Mouse (Mus musculus): ENCODE data around the gene Cadps2. TPM values are rescaled to one million over a fixed set of nuclear protein-coding genes. Genes with fewer than 3 reads are reported as not detected.

Gene Cadps2
- 3.3 and 3.4 TPM in 2 replicates for polyA plus RNA-seq (2015; fragmentation: Nextera tagmentation; extraction: Ambion mirVana)

- Histone ChIP-seq H3K27me3 (ENCODE audit: control insufficient read depth, insufficient read depth, low read length) (peaks cover 8% of the 10 kb centered on the region), H3K27ac (ENCODE audit: low read length) (peak within 1 kb of the TSS; percentile 15; the same call in 1 of the 2 replicates)
These were observed at the start of gene Cadps2 for GRCm38 (mm10) chr6:23839009-23839811. Gene Cadps2, minus strand, starts transcription at chr6:23839421.

GRCm38 (mm10) chr6:23886418-23886817 is 47.2 kb upstream of the Cadps2 start:
- ATAC-seq (ENCODE audit: insufficient read depth, low FRiP score), result no peak; the same call in 1 of the 2 replicates
- Histone ChIP-seq H3K9ac (ENCODE audit: low read length) (no peak overlapping the region), H3K9me3 (replicated peaks; ENCODE audit: control insufficient read depth, low read length) (no peaks in the 10 kb centered on the region), H3K27me3 (ENCODE audit: control insufficient read depth, insufficient read depth, low read length) (no peaks in the 10 kb centered on the region), H3K4me3 (replicated peaks; ENCODE audit: low read length) (no peak overlapping the region), H3K27ac (ENCODE audit: low read length) (no peak overlapping the region), H3K36me3 (ENCODE audit: control insufficient read depth, insufficient read depth, low read length) (no peaks in the 10 kb centered on the region), H3K4me1 (ENCODE audit: control insufficient read depth, insufficient read depth, low read length) (no peaks in the 10 kb centered on the region), H3K4me2 (ENCODE audit: low read depth, low read length) (no peak overlapping the region)
- WGBS, result 11% methylated on average over 6 of the region's 6 CpGs

More at GRCm38 (mm10) chr6:23839009-23839811, at the start of gene Cadps2:
- no peaks in the 10 kb centered on the region for H3K9me3 ChIP-seq (replicated peaks; ENCODE audit: control insufficient read depth, low read length)
- under 1% methylated on average over 106 of the region's 114 CpGs for whole genome bisulfite sequencing
- peak within 1 kb of the TSS; percentile 83 for H3K9ac ChIP-seq (ENCODE audit: low read length)
- H3K36me3 ChIP-seq (ENCODE audit: control insufficient read depth, insufficient read depth, low read length), result no peaks in the 10 kb centered on the region
- peak within 1 kb of the TSS; percentile 83 for H3K4me2 ChIP-seq (ENCODE audit: low read depth, low read length)
- ATAC-seq (ENCODE audit: insufficient read depth, low FRiP score), result peak; percentile 87
- H3K4me3 ChIP-seq (replicated peaks; ENCODE audit: low read length), result peak within 1 kb of the TSS; percentile 74
- H3K4me1 ChIP-seq (ENCODE audit: control insufficient read depth, insufficient read depth, low read length), result peaks cover 3% of the 10 kb centered on the region; the same call in 1 of the 2 replicates

DNA sequence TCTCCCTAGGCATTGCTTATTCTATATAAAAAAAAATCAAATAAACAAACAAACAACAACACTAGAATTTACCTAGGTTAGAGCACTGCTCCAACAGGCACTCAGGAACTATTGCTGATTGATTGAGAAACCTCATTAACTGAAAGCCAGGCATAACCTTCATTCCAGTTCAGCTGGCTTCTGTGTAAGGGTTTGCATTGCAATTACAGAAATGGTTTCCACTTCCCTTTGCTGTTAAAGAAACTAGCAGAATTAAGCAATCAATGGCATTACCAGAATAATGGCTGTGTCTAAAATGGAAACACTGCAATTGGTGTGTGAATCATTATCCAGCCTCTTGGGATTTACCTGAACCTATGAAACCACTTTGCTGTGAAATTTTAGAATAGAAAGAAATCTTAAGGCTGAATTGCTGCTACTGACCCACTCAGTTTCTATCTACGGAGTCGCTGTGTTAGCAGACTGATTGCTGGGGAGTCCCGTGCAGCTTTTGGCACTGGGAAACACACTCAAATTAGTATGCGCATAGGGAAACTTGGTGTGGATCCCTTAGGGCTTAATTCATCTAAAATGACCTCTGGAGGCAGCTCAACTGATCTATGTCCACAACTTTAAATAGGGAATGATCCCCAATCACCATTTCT is 37.7 kb upstream of the Cadps2 start:
- Histone ChIP-seq H3K9ac (ENCODE audit: low read length) (no peak overlapping the region), H3K4me1 (ENCODE audit: control insufficient read depth, insufficient read depth, low read length) (no peaks in the 10 kb centered on the region), H3K27ac (ENCODE audit: low read length) (no peak overlapping the region), H3K27me3 (ENCODE audit: control insufficient read depth, insufficient read depth, low read length) (no peaks in the 10 kb centered on the region), H3K36me3 (ENCODE audit: control insufficient read depth, insufficient read depth, low read length) (no peaks in the 10 kb centered on the region), H3K4me2 (ENCODE audit: low read depth, low read length) (no peak overlapping the region), H3K9me3 (replicated peaks; ENCODE audit: control insufficient read depth, low read length) (no peaks in the 10 kb centered on the region), H3K4me3 (replicated peaks; ENCODE audit: low read length) (no peak overlapping the region)
- ATAC-seq (ENCODE audit: insufficient read depth, low FRiP score), result no peak
- WGBS, result 88% methylated on average over 4 of the region's 4 CpGs

DNA sequence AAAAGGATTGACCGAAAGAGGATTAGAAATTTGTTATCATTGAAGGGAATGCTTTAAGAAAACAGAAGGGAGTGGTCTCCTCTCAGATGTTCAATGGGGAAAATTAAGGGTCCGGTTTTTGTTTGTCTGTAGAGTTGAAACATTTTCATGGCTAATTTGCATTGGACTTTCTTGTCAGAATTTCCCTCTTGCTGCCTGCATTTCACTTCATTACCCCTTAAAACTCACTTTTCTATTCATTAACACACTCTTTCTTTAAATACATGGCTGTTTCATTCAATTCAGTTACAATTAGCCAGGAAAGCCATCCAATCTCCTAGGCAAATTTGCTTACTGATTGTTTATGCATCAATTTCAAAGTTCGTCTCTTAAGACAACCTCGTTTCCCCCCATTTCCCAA is 37.1 kb upstream of the Cadps2 start:
- no peak overlapping the region for H3K4me3 ChIP-seq (replicated peaks; ENCODE audit: low read length)
- H3K4me1 ChIP-seq (ENCODE audit: control insufficient read depth, insufficient read depth, low read length), result no peaks in the 10 kb centered on the region
- H3K27ac ChIP-seq (ENCODE audit: low read length), result no peak overlapping the region
- no peaks in the 10 kb centered on the region for H3K36me3 ChIP-seq (ENCODE audit: control insufficient read depth, insufficient read depth, low read length)
- H3K9me3 ChIP-seq (replicated peaks; ENCODE audit: control insufficient read depth, low read length), result no peaks in the 10 kb centered on the region
- ATAC-seq (ENCODE audit: insufficient read depth, low FRiP score), result no peak
- no peak overlapping the region for H3K4me2 ChIP-seq (ENCODE audit: low read depth, low read length)
- no peak overlapping the region for H3K9ac ChIP-seq (ENCODE audit: low read length)
- no peaks in the 10 kb centered on the region for H3K27me3 ChIP-seq (ENCODE audit: control insufficient read depth, insufficient read depth, low read length)
- WGBS, result 74% methylated on average over 4 of the region's 4 CpGs

GRCm38 (mm10) chr6:23873812-23874211 is 34.6 kb upstream of the Cadps2 start:
- 81% methylated on average over 4 of the region's 4 CpGs for WGBS
- H3K4me3 ChIP-seq (replicated peaks; ENCODE audit: low read length), result no peak overlapping the region
- no peak overlapping the region for H3K9ac ChIP-seq (ENCODE audit: low read length)
- H3K4me2 ChIP-seq (ENCODE audit: low read depth, low read length), result no peak overlapping the region
- ATAC-seq (ENCODE audit: insufficient read depth, low FRiP score), result no peak
- H3K27me3 ChIP-seq (ENCODE audit: control insufficient read depth, insufficient read depth, low read length), result no peaks in the 10 kb centered on the region
- H3K36me3 ChIP-seq (ENCODE audit: control insufficient read depth, insufficient read depth, low read length), result no peaks in the 10 kb centered on the region
- H3K4me1 ChIP-seq (ENCODE audit: control insufficient read depth, insufficient read depth, low read length), result no peaks in the 10 kb centered on the region
- no peak overlapping the region for H3K27ac ChIP-seq (ENCODE audit: low read length)
- H3K9me3 ChIP-seq (replicated peaks; ENCODE audit: control insufficient read depth, low read length), result no peaks in the 10 kb centered on the region

DNA sequence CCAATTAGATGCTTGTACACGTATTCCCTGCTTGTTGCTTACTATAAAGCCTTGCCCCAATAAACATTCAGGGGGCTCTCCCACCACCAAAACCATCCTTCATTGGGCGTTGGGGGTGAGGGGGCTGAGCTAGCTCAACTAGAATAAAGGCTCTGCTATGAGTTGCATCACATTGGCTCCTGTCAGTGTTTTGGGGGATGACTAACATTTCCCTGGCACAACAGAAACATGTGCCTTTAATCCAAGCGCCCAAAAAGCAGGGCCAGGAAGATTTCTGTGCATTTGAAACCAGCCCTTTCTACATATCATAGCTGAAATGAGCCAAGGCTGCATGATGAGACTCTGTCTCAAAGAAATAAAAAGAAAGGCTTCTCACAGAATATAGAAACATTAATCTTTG is 34.0 kb upstream of the Cadps2 start:
- Histone ChIP-seq H3K9me3 (replicated peaks; ENCODE audit: control insufficient read depth, low read length) (no peaks in the 10 kb centered on the region), H3K9ac (ENCODE audit: low read length) (no peak overlapping the region), H3K27ac (ENCODE audit: low read length) (no peak overlapping the region), H3K36me3 (ENCODE audit: control insufficient read depth, insufficient read depth, low read length) (no peaks in the 10 kb centered on the region), H3K4me2 (ENCODE audit: low read depth, low read length) (no peak overlapping the region), H3K4me3 (replicated peaks; ENCODE audit: low read length) (no peak overlapping the region), H3K27me3 (ENCODE audit: control insufficient read depth, insufficient read depth, low read length) (no peaks in the 10 kb centered on the region), H3K4me1 (ENCODE audit: control insufficient read depth, insufficient read depth, low read length) (no peaks in the 10 kb centered on the region)
- WGBS, result 78% methylated on average over 3 of the region's 3 CpGs
- ATAC-seq (ENCODE audit: insufficient read depth, low FRiP score), result no peak

GRCm38 (mm10) chr6:23869971-23870370 is 30.8 kb upstream of the Cadps2 start:
- no peak overlapping the region for H3K9ac ChIP-seq (ENCODE audit: low read length)
- no peaks in the 10 kb centered on the region for H3K36me3 ChIP-seq (ENCODE audit: control insufficient read depth, insufficient read depth, low read length)
- no peaks in the 10 kb centered on the region for H3K9me3 ChIP-seq (replicated peaks; ENCODE audit: control insufficient read depth, low read length)
- H3K27ac ChIP-seq (ENCODE audit: low read length), result no peak overlapping the region
- no peaks in the 10 kb centered on the region for H3K4me1 ChIP-seq (ENCODE audit: control insufficient read depth, insufficient read depth, low read length)
- H3K4me3 ChIP-seq (replicated peaks; ENCODE audit: low read length), result no peak overlapping the region
- no peak overlapping the region for H3K4me2 ChIP-seq (ENCODE audit: low read depth, low read length)
- ATAC-seq (ENCODE audit: insufficient read depth, low FRiP score), result no peak
- no peaks in the 10 kb centered on the region for H3K27me3 ChIP-seq (ENCODE audit: control insufficient read depth, insufficient read depth, low read length)

- no peaks in the 10 kb centered on the region for H3K27me3 ChIP-seq (ENCODE audit: control insufficient read depth, insufficient read depth, low read length)
- no peak overlapping the region for H3K4me2 ChIP-seq (ENCODE audit: low read depth, low read length)
- no peaks in the 10 kb centered on the region for H3K36me3 ChIP-seq (ENCODE audit: control insufficient read depth, insufficient read depth, low read length)
- no peak overlapping the region for H3K27ac ChIP-seq (ENCODE audit: low read length)
- H3K9ac ChIP-seq (ENCODE audit: low read length), result no peak overlapping the region
- no peaks in the 10 kb centered on the region for H3K9me3 ChIP-seq (replicated peaks; ENCODE audit: control insufficient read depth, low read length)
- WGBS, result 86% methylated on average over 7 of the region's 7 CpGs
- H3K4me1 ChIP-seq (ENCODE audit: control insufficient read depth, insufficient read depth, low read length), result no peaks in the 10 kb centered on the region
- ATAC-seq (ENCODE audit: insufficient read depth, low FRiP score), result no peak
- H3K4me3 ChIP-seq (replicated peaks; ENCODE audit: low read length), result no peak overlapping the region
These were observed 27.1 kb upstream of the Cadps2 start for GRCm38 (mm10) chr6:23866298-23866697.

GRCm38 (mm10) chr6:23853464-23853863 is 14.2 kb upstream of the Cadps2 start:
- no peak overlapping the region for H3K4me3 ChIP-seq (replicated peaks; ENCODE audit: low read length)
- no peak overlapping the region for H3K9ac ChIP-seq (ENCODE audit: low read length)
- ATAC-seq (ENCODE audit: insufficient read depth, low FRiP score), result no peak
- H3K4me2 ChIP-seq (ENCODE audit: low read depth, low read length), result no peak overlapping the region
- H3K9me3 ChIP-seq (replicated peaks; ENCODE audit: control insufficient read depth, low read length), result no peaks in the 10 kb centered on the region
- no peaks in the 10 kb centered on the region for H3K27me3 ChIP-seq (ENCODE audit: control insufficient read depth, insufficient read depth, low read length)
- H3K4me1 ChIP-seq (ENCODE audit: control insufficient read depth, insufficient read depth, low read length), result no peaks in the 10 kb centered on the region
- no peaks in the 10 kb centered on the region for H3K36me3 ChIP-seq (ENCODE audit: control insufficient read depth, insufficient read depth, low read length)
- WGBS, result 91% methylated on average over 11 of the region's 11 CpGs
- no peak overlapping the region for H3K27ac ChIP-seq (ENCODE audit: low read length)

Measured in stomach, embryonic 16.5 days (tissue).